Comparison of ENCODE assay signal across 12 mouse cellular contexts in the genomic region with DNA sequence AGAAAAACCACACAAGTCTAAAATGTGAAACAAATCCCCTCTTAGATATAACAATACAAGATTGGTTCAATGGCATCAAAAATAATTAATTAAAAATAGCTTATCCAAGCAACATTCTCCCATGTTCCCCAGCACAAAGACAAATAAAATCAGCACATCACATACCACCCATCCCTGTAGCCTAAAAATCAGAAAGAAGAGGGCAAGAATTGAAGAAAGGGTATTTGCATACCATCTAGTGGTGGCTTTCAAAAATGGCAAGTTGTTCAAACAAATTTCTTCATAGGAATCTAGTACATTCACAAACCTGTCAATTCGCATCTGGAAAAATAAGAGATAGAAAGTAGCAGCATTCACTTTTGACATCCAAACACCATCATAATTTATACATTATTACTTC.
A peak's percentile ranks its signal among the peaks of the same experiment; 100 is the strongest.
DNase-seq lines count a peak whose midpoint lies in the region; ATAC-seq lines count a peak whose summit lies in the region.
"Had no signal": no experiment of that assay in that cellular context is flagged by ENCODE, and none has a peak within 500 bp of the region (broad histone marks: within the 10 kb centered on the region; RNA-seq: fewer than 3 reads in every experiment).

No protein-coding gene starts in this region.

- H3K27ac ChIP-seq in forebrain, embryonic 12.5 days = no peak overlapping the region
- no peak overlapping the region for H3K27ac ChIP-seq in forebrain, embryonic 10.5 days
- no peak overlapping the region for H3K27ac ChIP-seq in neural tube, embryonic 15.5 days (replicated peaks)
- H3K27ac ChIP-seq: embryonic facial prominence, embryonic 15.5 days; liver, embryonic 15.5 days; macrophage had no signal

- H3K4me2 ChIP-seq in forebrain, embryonic 12.5 days = no peak overlapping the region
- no peak overlapping the region for H3K4me2 ChIP-seq in neural tube, embryonic 15.5 days
- H3K4me2 ChIP-seq: embryonic facial prominence, embryonic 15.5 days; liver, embryonic 15.5 days had no signal

- no peaks in the 10 kb centered on the region for H3K4me1 ChIP-seq in forebrain, embryonic 12.5 days
- H3K4me1 ChIP-seq in forebrain, embryonic 10.5 days = no peaks in the 10 kb centered on the region
- 0 out of 2 replicates have a peak, but pooled peaks cover 3% of the 10 kb centered on the region for H3K4me1 ChIP-seq in neural tube, embryonic 15.5 days
- H3K4me1 ChIP-seq: embryonic facial prominence, embryonic 15.5 days; liver, embryonic 15.5 days had no signal

- 87% methylated on average over 1 of the region's 1 CpGs for WGBS in forebrain, embryonic 12.5 days
- 76% methylated on average over 1 of the region's 1 CpGs for WGBS in forebrain, embryonic 10.5 days
- WGBS in neural tube, embryonic 15.5 days = 75% methylated on average over 1 of the region's 1 CpGs

- 0 out of 2 replicates have a peak, but pooled peaks have one; percentile 56 for ATAC-seq in forebrain, embryonic 12.5 days (ENCODE audit: low FRiP score)
- ATAC-seq in neural tube, embryonic 15.5 days (ENCODE audit: low FRiP score) = peak; percentile 76

- H3K36me3 ChIP-seq in forebrain, embryonic 12.5 days (replicated peaks) = no peaks in the 10 kb centered on the region
- no peaks in the 10 kb centered on the region for H3K36me3 ChIP-seq in forebrain, embryonic 10.5 days (replicated peaks)
- no peaks in the 10 kb centered on the region for H3K36me3 ChIP-seq in neural tube, embryonic 15.5 days
- H3K36me3 ChIP-seq: embryonic facial prominence, embryonic 15.5 days; liver, embryonic 15.5 days had no signal

- no peaks in the 10 kb centered on the region for H3K9me3 ChIP-seq in forebrain, embryonic 12.5 days
- H3K9me3 ChIP-seq in forebrain, embryonic 10.5 days = no peaks in the 10 kb centered on the region
- no peaks in the 10 kb centered on the region for H3K9me3 ChIP-seq in neural tube, embryonic 15.5 days (replicated peaks)
- H3K9me3 ChIP-seq: embryonic facial prominence, embryonic 15.5 days; liver, embryonic 15.5 days had no signal

- H3K9ac ChIP-seq in forebrain, embryonic 12.5 days = no peak overlapping the region
- no peak overlapping the region for H3K9ac ChIP-seq in neural tube, embryonic 15.5 days (replicated peaks)
- H3K9ac ChIP-seq: embryonic facial prominence, embryonic 15.5 days; liver, embryonic 15.5 days had no signal

- no peak for DNase-seq in forebrain, embryonic 10.5 days (ENCODE audit: extremely low spot score, low spot score)
- peak; percentile 25 for DNase-seq in layer of hippocampus, adult 9-10 months (ENCODE audit: low spot score)
- no peak for DNase-seq in layer of hippocampus, postnatal 36 days
- DNase-seq in brain, adult 2 months (ENCODE audit: low read depth, low spot score) = peak; percentile 58
- DNase-seq in cerebellum, adult 8-10 months = no peak
- DNase-seq in Muller cell, postnatal 12 days (ENCODE audit: inconsistent ontology term) = no peak
- DNase-seq: kidney, adult 18-20 months had no signal

- H3K4me3 ChIP-seq in forebrain, embryonic 12.5 days (replicated peaks) = no peak overlapping the region
- no peak overlapping the region for H3K4me3 ChIP-seq in forebrain, embryonic 10.5 days
- H3K4me3 ChIP-seq in neural tube, embryonic 15.5 days (replicated peaks) = no peak overlapping the region
- H3K4me3 ChIP-seq: embryonic facial prominence, embryonic 15.5 days; liver, embryonic 15.5 days had no signal

- no peaks in the 10 kb centered on the region for H3K27me3 ChIP-seq in forebrain, embryonic 12.5 days
- no peaks in the 10 kb centered on the region for H3K27me3 ChIP-seq in forebrain, embryonic 10.5 days (ENCODE audit: poor library complexity, severe bottlenecking)
- no peaks in the 10 kb centered on the region for H3K27me3 ChIP-seq in neural tube, embryonic 15.5 days (replicated peaks)
- H3K27me3 ChIP-seq: embryonic facial prominence, embryonic 15.5 days; liver, embryonic 15.5 days had no signal

Comparison
In these comparisons a context has a peak if more than half of its experiments do, and no peak if none do; other contexts are left out.
1. DNase-seq: peak in layer of hippocampus, adult 9-10 months (single experiment) and brain, adult 2 months (single experiment); none in forebrain, embryonic 10.5 days (single experiment), layer of hippocampus, postnatal 36 days (0 of 2), cerebellum, adult 8-10 months (single experiment) and Muller cell, postnatal 12 days (single experiment).